Mouse (Mus musculus): ENCODE measurements around the gene Flrt1. TPM values are rescaled to one million over a fixed set of nuclear protein-coding genes. Genes with fewer than 3 reads are reported as not detected.

Flrt1 gene
- polyA plus RNA-seq, 1 experiment from 2014 or later, result 0.82 TPM

DNA sequence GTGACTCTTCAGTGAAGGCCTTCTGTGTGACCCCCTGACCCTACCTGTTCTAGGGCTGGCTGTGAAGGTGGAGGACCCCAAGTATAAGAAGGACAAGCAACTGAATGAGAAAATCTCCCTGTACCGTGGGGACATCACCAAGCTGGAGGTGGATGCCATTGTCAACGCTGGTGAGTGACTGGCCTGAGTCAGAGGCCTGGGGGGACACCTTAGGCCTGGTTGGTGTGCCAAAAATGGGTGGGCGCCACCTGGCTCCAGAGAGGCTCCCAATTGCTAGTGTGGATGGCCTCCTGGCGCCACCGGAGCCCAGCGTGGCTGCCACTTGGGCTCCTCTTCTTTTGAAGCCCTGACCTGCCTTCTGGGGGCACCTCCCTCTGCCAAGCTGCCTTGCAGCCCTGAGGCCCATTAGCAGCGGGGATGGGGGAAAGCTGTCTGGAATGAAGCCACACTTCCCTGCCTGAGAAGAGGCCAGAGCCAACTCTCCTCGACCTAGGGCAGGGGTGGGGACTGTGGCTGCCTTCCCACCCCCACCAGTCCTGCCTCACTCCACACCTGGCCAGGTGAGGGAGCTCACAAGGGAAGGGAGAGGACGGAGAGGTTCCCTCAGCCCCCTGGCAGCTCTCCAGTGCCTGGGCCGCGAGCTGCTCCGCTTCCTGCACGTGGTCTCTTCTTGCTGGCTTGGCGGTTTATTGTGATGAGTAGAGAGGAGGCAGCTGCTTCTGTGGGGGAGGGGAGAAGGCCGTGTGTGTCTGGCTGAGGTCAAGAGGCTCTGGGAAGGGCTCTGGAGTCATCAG, 39.3 kb downstream of the Flrt1 start:
- peaks cover 6% of the 10 kb centered on the region; the same call in 1 of the 2 replicates for H3K27me3 ChIP-seq (replicated peaks; ENCODE audit: control insufficient read depth, insufficient read depth, low read length)
- no peak overlapping the region for H3K4me3 ChIP-seq (ENCODE audit: low read depth, low read length)
- peak overlapping the region; percentile 21; the same call in 1 of the 2 replicates for H3K4me2 ChIP-seq (replicated peaks; ENCODE audit: low read depth)
- no peak overlapping the region for H3K27ac ChIP-seq (ENCODE audit: low read depth, low read length)
- 41% methylated on average over 15 of the region's 15 CpGs for WGBS
- peak; percentile 22 for TF ChIP-seq CTCF (IDR thresholded peaks at IDR 0.05; ENCODE audit: low read depth)
- peak; percentile 60 for ATAC-seq
- no peaks in the 10 kb centered on the region for H3K9me3 ChIP-seq (ENCODE audit: control insufficient read depth)
- H3K36me3 ChIP-seq (ENCODE audit: control insufficient read depth, insufficient read depth), result no peaks in the 10 kb centered on the region
- H3K4me1 ChIP-seq (replicated peaks; ENCODE audit: control insufficient read depth, insufficient read depth, low read length), result 0 out of 2 replicates have a peak, but pooled peaks cover 4% of the 10 kb centered on the region
- no peak overlapping the region for H3K9ac ChIP-seq (ENCODE audit: low read depth, low read length)

DNA sequence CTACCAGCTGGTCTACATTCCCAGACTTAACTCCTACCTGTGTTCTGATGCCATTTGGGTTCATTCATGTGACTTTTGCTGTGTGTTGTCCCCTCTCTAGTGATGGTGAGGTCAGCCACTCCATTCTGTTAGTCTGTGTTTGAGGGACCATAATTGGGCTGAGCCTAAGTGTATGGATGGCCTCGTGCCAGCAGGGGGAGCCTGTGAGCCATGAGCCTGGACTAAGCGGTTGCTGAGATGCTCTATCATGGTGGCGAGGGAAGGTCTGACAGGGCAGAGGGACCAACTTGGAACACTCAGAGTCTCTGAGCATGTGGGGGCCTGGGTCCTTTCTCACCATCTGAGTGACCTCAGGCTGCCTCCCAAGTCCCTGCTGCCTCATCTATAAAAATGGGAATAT, 41.0 kb downstream of the Flrt1 start:
- Histone ChIP-seq H3K9me3 (ENCODE audit: control insufficient read depth) (no peaks in the 10 kb centered on the region), H3K4me3 (ENCODE audit: low read depth, low read length) (no peak overlapping the region), H3K4me2 (replicated peaks; ENCODE audit: low read depth) (no peak overlapping the region), H3K27ac (ENCODE audit: low read depth, low read length) (no peak overlapping the region), H3K4me1 (replicated peaks; ENCODE audit: control insufficient read depth, insufficient read depth, low read length) (0 out of 2 replicates have a peak, but pooled peaks cover 4% of the 10 kb centered on the region), H3K9ac (ENCODE audit: low read depth, low read length) (no peak overlapping the region), H3K27me3 (replicated peaks; ENCODE audit: control insufficient read depth, insufficient read depth, low read length) (peaks cover 6% of the 10 kb centered on the region; the same call in 1 of the 2 replicates), H3K36me3 (ENCODE audit: control insufficient read depth, insufficient read depth) (no peaks in the 10 kb centered on the region)
- peak; percentile 100 for TF ChIP-seq CTCF (IDR thresholded peaks at IDR 0.05; ENCODE audit: low read depth)
- peak; percentile 57 for ATAC-seq
- 8% methylated on average over 3 of the region's 3 CpGs for WGBS

DNA sequence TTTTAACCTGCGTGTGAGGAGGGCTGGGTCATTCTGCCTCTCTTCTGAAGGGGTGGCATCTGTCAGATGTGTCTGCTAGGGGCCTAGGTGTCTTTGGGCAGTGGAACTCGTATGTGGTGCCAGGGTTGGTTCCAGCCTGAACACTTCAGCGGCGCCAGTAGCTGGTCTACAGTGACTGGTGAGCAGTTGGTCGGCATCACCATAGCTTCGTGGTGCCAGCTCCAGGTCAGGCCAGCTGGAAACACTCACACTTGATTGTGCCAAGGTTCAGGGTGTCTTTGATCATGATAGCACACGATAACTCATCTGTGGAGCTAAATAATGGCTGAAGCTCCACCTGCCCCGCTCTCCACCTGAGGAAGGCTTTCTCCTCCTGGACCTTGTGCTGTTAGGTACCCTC, 42.6 kb downstream of the Flrt1 start:
- Histone ChIP-seq H3K27me3 (replicated peaks; ENCODE audit: control insufficient read depth, insufficient read depth, low read length) (0 out of 2 replicates have a peak, but pooled peaks cover 4% of the 10 kb centered on the region), H3K9ac (ENCODE audit: low read depth, low read length) (no peak overlapping the region), H3K4me3 (ENCODE audit: low read depth, low read length) (no peak overlapping the region), H3K4me2 (replicated peaks; ENCODE audit: low read depth) (no peak overlapping the region), H3K4me1 (replicated peaks; ENCODE audit: control insufficient read depth, insufficient read depth, low read length) (0 out of 2 replicates have a peak, but pooled peaks cover 4% of the 10 kb centered on the region), H3K9me3 (ENCODE audit: control insufficient read depth) (no peaks in the 10 kb centered on the region), H3K27ac (ENCODE audit: low read depth, low read length) (no peak overlapping the region), H3K36me3 (ENCODE audit: control insufficient read depth, insufficient read depth) (no peaks in the 10 kb centered on the region)
- WGBS, result 86% methylated on average over 8 of the region's 8 CpGs
- TF ChIP-seq CTCF (IDR thresholded peaks at IDR 0.05; ENCODE audit: low read depth), result no peak
- no peak for ATAC-seq

DNA sequence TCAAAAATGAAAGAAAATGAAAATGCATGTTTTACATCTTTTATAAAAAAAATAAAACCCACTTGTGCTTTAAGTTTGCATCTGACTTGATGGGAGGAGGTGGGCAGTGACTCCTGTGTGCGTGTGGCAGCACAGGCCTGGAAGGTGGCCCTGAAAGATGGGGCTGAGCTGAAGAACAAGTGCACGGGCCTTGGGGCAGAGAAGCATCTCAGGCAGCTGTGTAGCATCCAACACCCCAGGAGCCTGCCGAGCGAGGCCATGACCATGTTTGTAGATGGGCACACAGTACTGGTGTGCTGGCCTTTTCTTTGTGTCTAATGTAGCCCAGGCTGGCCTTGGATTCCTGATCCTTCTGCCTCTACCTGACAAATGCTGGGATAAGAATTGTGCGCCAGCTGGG, 43.4 kb downstream of the Flrt1 start:
- Histone ChIP-seq H3K36me3 (ENCODE audit: control insufficient read depth, insufficient read depth) (no peaks in the 10 kb centered on the region), H3K9ac (ENCODE audit: low read depth, low read length) (no peak overlapping the region), H3K27ac (ENCODE audit: low read depth, low read length) (no peak overlapping the region), H3K4me2 (replicated peaks; ENCODE audit: low read depth) (no peak overlapping the region), H3K4me1 (replicated peaks; ENCODE audit: control insufficient read depth, insufficient read depth, low read length) (peaks cover 6% of the 10 kb centered on the region; the same call in 1 of the 2 replicates), H3K9me3 (ENCODE audit: control insufficient read depth) (no peaks in the 10 kb centered on the region), H3K4me3 (ENCODE audit: low read depth, low read length) (no peak overlapping the region), H3K27me3 (replicated peaks; ENCODE audit: control insufficient read depth, insufficient read depth, low read length) (no peaks in the 10 kb centered on the region)
- WGBS, result 90% methylated on average over 5 of the region's 5 CpGs
- no peak for ATAC-seq
- TF ChIP-seq CTCF (IDR thresholded peaks at IDR 0.05; ENCODE audit: low read depth), result no peak

DNA sequence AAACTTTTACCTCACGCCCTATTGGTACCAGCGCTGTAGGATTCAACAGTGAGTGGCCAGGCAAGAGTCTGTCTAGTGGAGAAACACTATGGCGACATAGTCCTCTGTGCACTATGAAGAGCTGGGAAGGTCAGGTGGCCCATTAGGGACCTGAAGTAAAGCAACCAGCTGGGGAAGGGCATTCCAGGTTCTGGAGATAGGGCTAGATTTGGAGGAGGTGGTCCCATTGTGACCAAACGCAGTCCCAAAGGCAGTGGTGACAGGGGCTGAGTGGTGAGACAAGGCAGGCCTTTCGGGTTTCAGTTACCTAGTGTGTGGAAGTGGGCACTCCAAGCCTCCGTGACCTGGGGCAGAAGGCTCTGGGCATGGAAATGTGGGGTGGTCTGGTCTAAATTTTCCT, 47.0 kb downstream of the Flrt1 start:
- WGBS, result 71% methylated on average over 6 of the region's 6 CpGs
- H3K27ac ChIP-seq (ENCODE audit: low read depth, low read length), result no peak overlapping the region
- H3K9ac ChIP-seq (ENCODE audit: low read depth, low read length), result no peak overlapping the region
- H3K9me3 ChIP-seq (ENCODE audit: control insufficient read depth), result no peaks in the 10 kb centered on the region
- no peak for TF ChIP-seq CTCF (IDR thresholded peaks at IDR 0.05; ENCODE audit: low read depth)
- H3K27me3 ChIP-seq (replicated peaks; ENCODE audit: control insufficient read depth, insufficient read depth, low read length), result no peaks in the 10 kb centered on the region
- no peak overlapping the region for H3K4me3 ChIP-seq (ENCODE audit: low read depth, low read length)
- H3K4me2 ChIP-seq (replicated peaks; ENCODE audit: low read depth), result peak overlapping the region; percentile 98
- no peak for ATAC-seq
- H3K4me1 ChIP-seq (replicated peaks; ENCODE audit: control insufficient read depth, insufficient read depth, low read length), result peaks cover 7% of the 10 kb centered on the region; the same call in 1 of the 2 replicates
- H3K36me3 ChIP-seq (ENCODE audit: control insufficient read depth, insufficient read depth), result no peaks in the 10 kb centered on the region

DNA sequence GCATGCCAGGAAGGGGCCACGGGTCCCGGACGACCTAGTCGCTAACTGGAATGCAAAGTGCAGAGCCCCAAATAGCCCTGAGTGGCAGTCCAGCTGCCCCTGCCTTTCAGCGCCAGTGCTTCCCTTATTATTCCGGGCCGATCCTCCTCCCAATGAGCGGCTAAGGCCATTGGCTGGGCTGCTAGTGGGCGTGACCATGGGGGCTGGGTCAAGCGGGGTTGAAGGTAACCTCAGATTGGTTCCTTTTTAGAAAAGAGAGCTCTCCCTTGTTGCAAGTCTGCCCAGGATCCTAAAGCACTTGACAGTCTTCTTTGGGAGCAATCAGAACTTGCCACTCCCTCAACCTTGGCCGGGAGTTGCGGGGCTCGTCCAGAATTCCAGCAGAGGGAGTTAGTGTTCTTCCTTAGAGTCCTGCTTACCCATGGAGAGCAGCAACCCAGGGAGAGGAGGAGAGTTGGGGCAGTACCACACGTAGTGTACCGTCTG, 47.8 kb downstream of the Flrt1 start:
- Histone ChIP-seq H3K36me3 (ENCODE audit: control insufficient read depth, insufficient read depth) (no peaks in the 10 kb centered on the region), H3K9ac (ENCODE audit: low read depth, low read length) (no peak overlapping the region), H3K4me3 (ENCODE audit: low read depth, low read length) (peak overlapping the region; percentile 64), H3K4me2 (replicated peaks; ENCODE audit: low read depth) (peak overlapping the region; percentile 98), H3K27me3 (replicated peaks; ENCODE audit: control insufficient read depth, insufficient read depth, low read length) (no peaks in the 10 kb centered on the region), H3K9me3 (ENCODE audit: control insufficient read depth) (no peaks in the 10 kb centered on the region), H3K27ac (ENCODE audit: low read depth, low read length) (no peak overlapping the region), H3K4me1 (replicated peaks; ENCODE audit: control insufficient read depth, insufficient read depth, low read length) (peaks cover 7% of the 10 kb centered on the region; the same call in 1 of the 2 replicates)
- peak; percentile 79 for ATAC-seq
- under 1% methylated on average over 15 of the region's 15 CpGs for whole genome bisulfite sequencing
- TF ChIP-seq CTCF (IDR thresholded peaks at IDR 0.05; ENCODE audit: low read depth), result peak; percentile 67
